Mouse (Mus musculus) kidney, postnatal 10 days (tissue): ENCODE results near the gene Ccnl2.

ENCODE experiments used
- DNase-seq: peaks from one replicate; pipeline ENCODE4 v3.0.0; 2021; ENCODE audit warnings: mixed read lengths

Ccnl2 gene

GRCm38 (mm10) chr4:155840076-155841002, 28.1 kb downstream of the Ccnl2 start:
- DNase-seq = no peak

- DNase-seq = peak; percentile 83
These were observed 28.7 kb downstream of the Ccnl2 start for GRCm38 (mm10) chr4:155841003-155841454.

- no peak for DNase-seq
These were observed 29.5 kb downstream of the Ccnl2 start for GRCm38 (mm10) chr4:155841651-155842270.

GRCm38 (mm10) chr4:155843231-155843630, 30.9 kb downstream of the Ccnl2 start:
- DNase-seq = no peak

- DNase-seq = peak; percentile 97
These were observed 34.7 kb downstream of the Ccnl2 start, which contains the start of gene Dvl1 for GRCm38 (mm10) chr4:155846871-155847578. TSS of gene Dvl1 (plus strand) at chr4:155847402.

GRCm38 (mm10) chr4:155847591-155848352, 35.5 kb downstream of the Ccnl2 start:
- DNase-seq = peak; percentile 73

- peak; percentile 54 for DNase-seq
These were observed 36.3 kb downstream of the Ccnl2 start for GRCm38 (mm10) chr4:155848434-155849095.

- no peak for DNase-seq
These were observed 37.1 kb downstream of the Ccnl2 start for GRCm38 (mm10) chr4:155849391-155849790.

- no peak for DNase-seq
These were observed 37.6 kb downstream of the Ccnl2 start for GRCm38 (mm10) chr4:155849792-155850451.

- DNase-seq = no peak
These were observed 39.1 kb downstream of the Ccnl2 start for GRCm38 (mm10) chr4:155851368-155851767.

GRCm38 (mm10) chr4:155851951-155852411, 39.7 kb downstream of the Ccnl2 start:
- peak; percentile 73 for DNase-seq

GRCm38 (mm10) chr4:155853421-155853820, 41.1 kb downstream of the Ccnl2 start:
- DNase-seq = no peak

- peak; percentile 13 for DNase-seq
These were observed 42.7 kb downstream of the Ccnl2 start for GRCm38 (mm10) chr4:155854991-155855390.

GRCm38 (mm10) chr4:155856071-155856470, 43.8 kb downstream of the Ccnl2 start:
- no peak for DNase-seq

GRCm38 (mm10) chr4:155856881-155857280, 44.6 kb downstream of the Ccnl2 start:
- DNase-seq = no peak

- DNase-seq = peak; percentile 88
These were observed 47.0 kb downstream of the Ccnl2 start for GRCm38 (mm10) chr4:155859318-155859717.

- DNase-seq = peak; percentile 7
These were observed 49.5 kb downstream of the Ccnl2 start for GRCm38 (mm10) chr4:155861787-155862186.

- DNase-seq = peak; percentile 8
These were observed 50.7 kb downstream of the Ccnl2 start, which contains the start of gene Tas1r3 for GRCm38 (mm10) chr4:155863001-155863400. TSS of gene Tas1r3 (minus strand) at chr4:155863362.

GRCm38 (mm10) chr4:155868614-155869298, 56.5 kb downstream of the Ccnl2 start:
- DNase-seq = peak; percentile 54

GRCm38 (mm10) chr4:155869317-155870033, 57.2 kb downstream of the Ccnl2 start, which contains the start of the genes Cptp and Ints11:
TSS of gene Cptp (minus strand) at chr4:155869440.
TSS of gene Ints11 (plus strand) at chr4:155869546.
- DNase-seq = peak; percentile 98
